1 mouse cellular context compared by ENCODE assay signal in genomic region chr8:94916960-94917324, GRCm38 (mm10).
TF ChIP-seq lines count a peak whose summit lies in the region.

No protein-coding gene starts in this region.

TF ChIP-seq in MEL, 35 proteins besides CTCF, POLR2A, EP300 and RAD21 (continued from another document):
- TF ChIP-seq NELFE (IDR thresholded peaks at IDR 0.05; ENCODE audit: low read depth, low read length), result no peak
- no peak for TF ChIP-seq MEF2A (IDR thresholded peaks at IDR 0.05; ENCODE audit: extremely low read depth, insufficient replicate concordance, low read depth, low read length, poor library complexity, severe bottlenecking)
- no peak for TF ChIP-seq TAL1 (IDR thresholded peaks at IDR 0.05; ENCODE audit: low read length)
- TF ChIP-seq ZKSCAN1 (IDR thresholded peaks at IDR 0.05; ENCODE audit: low read depth, low read length), result no peak
- no peak for TF ChIP-seq BHLHE40 (IDR thresholded peaks at IDR 0.05; ENCODE audit: borderline replicate concordance, low read depth, low read length)
- TF ChIP-seq POLR2AphosphoS2 (IDR thresholded peaks at IDR 0.05; ENCODE audit: low read length), result no peak
